10 mouse cellular contexts compared by ENCODE assay signal in the genomic region with DNA sequence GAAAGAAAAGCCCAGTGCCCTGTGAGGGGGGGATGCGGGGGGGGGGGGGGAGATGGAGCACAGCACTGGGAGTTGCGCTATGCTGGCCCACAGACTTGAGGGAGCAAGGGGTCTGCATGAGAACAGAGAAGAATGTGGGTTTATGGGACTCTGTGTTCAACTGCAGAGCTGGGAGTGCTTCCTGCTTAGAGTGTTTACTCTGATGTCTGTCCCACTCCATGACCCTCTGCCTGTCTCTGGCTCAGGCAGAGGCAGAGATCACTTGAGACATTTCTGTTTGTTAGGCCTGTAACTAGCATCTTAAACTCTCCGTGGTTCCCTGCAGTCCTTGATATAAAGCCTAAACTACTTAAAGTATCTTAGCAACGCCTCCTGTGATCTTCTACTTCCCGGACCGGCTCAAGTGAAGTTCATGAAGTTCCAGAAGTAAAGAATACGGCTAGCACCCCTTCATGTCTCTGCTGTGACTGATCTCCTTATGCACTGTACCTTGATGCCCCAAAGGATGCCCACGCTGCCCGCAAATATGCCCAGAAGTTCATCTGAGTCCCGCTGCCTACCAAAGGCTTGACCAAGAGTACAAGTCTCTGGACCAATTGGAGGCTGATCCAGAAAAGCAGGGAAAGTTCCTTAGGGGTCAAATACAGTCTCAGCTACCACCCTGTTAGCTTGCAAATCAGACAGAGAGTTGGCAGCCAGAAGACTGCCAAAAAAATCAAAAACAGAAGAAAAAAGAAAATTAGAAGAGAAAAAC. TPM values are rescaled to one million over a fixed set of nuclear protein-coding genes. Genes with fewer than 3 reads are reported as not detected.
DNase-seq lines count a peak whose midpoint lies in the region; ATAC-seq lines count a peak whose summit lies in the region.
"Had no signal": no experiment of that assay in that cellular context is flagged by ENCODE, and none has a peak within 500 bp of the region (broad histone marks: within the 10 kb centered on the region; RNA-seq: fewer than 3 reads in every experiment).

No protein-coding gene starts in this region.

- WGBS in heart, embryonic 12.5 days, result 60% methylated on average over 10 of the region's 10 CpGs
- WGBS in embryonic facial prominence, embryonic 10.5 days, result 68% methylated on average over 10 of the region's 10 CpGs
- 69% methylated on average over 10 of the region's 10 CpGs for WGBS in hindbrain, embryonic 14.5 days

- H3K4me3 ChIP-seq in heart, embryonic 12.5 days, result no peak overlapping the region
- no peak overlapping the region for H3K4me3 ChIP-seq in embryonic facial prominence, embryonic 10.5 days
- no peak overlapping the region for H3K4me3 ChIP-seq in hindbrain, embryonic 14.5 days (replicated peaks; ENCODE audit: low read length)
- H3K4me3 ChIP-seq: liver, embryonic 15.5 days had no signal

- ATAC-seq in heart, embryonic 12.5 days (ENCODE audit: insufficient number of reproducible peaks, low FRiP score), result no peak
- ATAC-seq in hindbrain, embryonic 14.5 days (ENCODE audit: low FRiP score), result no peak
- ATAC-seq in CD4-positive, CD25-positive, alpha-beta regulatory T cell, adult 4 months, result no peak

- H3K36me3 ChIP-seq in heart, embryonic 12.5 days, result no peaks in the 10 kb centered on the region
- no peaks in the 10 kb centered on the region for H3K36me3 ChIP-seq in embryonic facial prominence, embryonic 10.5 days (replicated peaks)
- no peaks in the 10 kb centered on the region for H3K36me3 ChIP-seq in hindbrain, embryonic 14.5 days (replicated peaks; ENCODE audit: control insufficient read depth, insufficient read depth)
- H3K36me3 ChIP-seq: liver, embryonic 15.5 days had no signal

- DNase-seq in heart, adult 9 months (ENCODE audit: low spot score in 2 of 2), result no peak
- DNase-seq in embryonic facial prominence, embryonic 10.5 days (ENCODE audit: low spot score), result no peak
- DNase-seq in hindbrain, embryonic 14.5 days (ENCODE audit: low spot score), result no peak
- DNase-seq in lung, postnatal 36 days, result peak; percentile 3
- DNase-seq in adrenal gland, postnatal 10 days, result no peak
- no peak for DNase-seq in urinary bladder, adult 2 months (ENCODE audit: low spot score)
- DNase-seq: cerebellum, adult 9-11 months had no signal

- peaks cover 10% of the 10 kb centered on the region for H3K4me1 ChIP-seq in heart, embryonic 12.5 days (replicated peaks)
- H3K4me1 ChIP-seq in embryonic facial prominence, embryonic 10.5 days, result peaks cover 19% of the 10 kb centered on the region
- 0 out of 2 replicates have a peak, but pooled peaks cover 9% of the 10 kb centered on the region for H3K4me1 ChIP-seq in hindbrain, embryonic 14.5 days (replicated peaks; ENCODE audit: control insufficient read depth, insufficient read depth, low read length)

- H3K4me2 ChIP-seq in heart, embryonic 12.5 days, result 0 out of 2 replicates have a peak overlapping the region, but pooled peaks have one; percentile 22
- H3K4me2 ChIP-seq in hindbrain, embryonic 14.5 days (replicated peaks), result no peak overlapping the region
- H3K4me2 ChIP-seq: liver, embryonic 15.5 days had no signal

- H3K9ac ChIP-seq in heart, embryonic 12.5 days, result no peak overlapping the region
- H3K9ac ChIP-seq in hindbrain, embryonic 14.5 days, result no peak overlapping the region
- H3K9ac ChIP-seq: liver, embryonic 15.5 days had no signal

- H3K27ac ChIP-seq in heart, embryonic 12.5 days (ENCODE audit: poor library complexity, severe bottlenecking), result peak overlapping the region; percentile 77
- peak overlapping the region; percentile 82 for H3K27ac ChIP-seq in embryonic facial prominence, embryonic 10.5 days (replicated peaks)
- peak overlapping the region; percentile 32; the same call in 1 of the 2 replicates for H3K27ac ChIP-seq in hindbrain, embryonic 14.5 days
- H3K27ac ChIP-seq: liver, embryonic 15.5 days had no signal

- H3K9me3 ChIP-seq in heart, embryonic 12.5 days (replicated peaks), result no peaks in the 10 kb centered on the region
- no peaks in the 10 kb centered on the region for H3K9me3 ChIP-seq in embryonic facial prominence, embryonic 10.5 days
- H3K9me3 ChIP-seq in hindbrain, embryonic 14.5 days (ENCODE audit: control insufficient read depth, low read length), result no peaks in the 10 kb centered on the region
- H3K9me3 ChIP-seq: liver, embryonic 15.5 days had no signal

- no peaks in the 10 kb centered on the region for H3K27me3 ChIP-seq in heart, embryonic 12.5 days (replicated peaks)
- no peaks in the 10 kb centered on the region for H3K27me3 ChIP-seq in embryonic facial prominence, embryonic 10.5 days (replicated peaks; ENCODE audit: low read depth, poor library complexity, severe bottlenecking)
- no peaks in the 10 kb centered on the region for H3K27me3 ChIP-seq in hindbrain, embryonic 14.5 days (ENCODE audit: control insufficient read depth, insufficient read depth, low read length)
- H3K27me3 ChIP-seq: liver, embryonic 15.5 days had no signal

RNA-seq across cellular contexts. Expression of gene Pde1c, which starts 47.5 kb away (rescaled TPM):
- polyA plus RNA-seq in heart, embryonic 12.5 days (2016; fragmentation: Nextera tagmentation; extraction: Ambion mirVana), result 2.7 and 3.5 TPM in 2 replicates
- 2.7 and 3.5 TPM in 2 replicates for polyA plus RNA-seq in embryonic facial prominence, embryonic 10.5 days (2016; fragmentation: Nextera tagmentation; extraction: Ambion mirVana)
- polyA plus RNA-seq in hindbrain, embryonic 14.5 days (2014; fragmentation: Nextera tagmentation; extraction: Ambion mirVana), result 13.2 and 18.1 TPM in 2 replicates
- polyA plus RNA-seq in CD4-positive, CD25-positive, alpha-beta regulatory T cell, adult 4 months (2017; shearing (Covaris generic)), result under 1 TPM in 1 of 2 experiments, not detected in 1; 0.09 TPM
- total RNA-seq in adrenal gland, postnatal 10 days (2021), result under 1 TPM; 0.42 to 0.61 TPM
- polyA plus RNA-seq in urinary bladder, adult 2 months (2012; rRNA removed), result 0.06 and 0.10 TPM in 2 replicates

Comparison
In these comparisons a context has a peak if more than half of its experiments do, and no peak if none do; other contexts are left out.
1. H3K27ac ChIP-seq: peak in every context shown above with its lines; median percentile 82 in embryonic facial prominence, embryonic 10.5 days; 77 in heart, embryonic 12.5 days; 32 in hindbrain, embryonic 14.5 days.